Mouse (Mus musculus): ENCODE data around the gene Clcnkb.

DNA sequence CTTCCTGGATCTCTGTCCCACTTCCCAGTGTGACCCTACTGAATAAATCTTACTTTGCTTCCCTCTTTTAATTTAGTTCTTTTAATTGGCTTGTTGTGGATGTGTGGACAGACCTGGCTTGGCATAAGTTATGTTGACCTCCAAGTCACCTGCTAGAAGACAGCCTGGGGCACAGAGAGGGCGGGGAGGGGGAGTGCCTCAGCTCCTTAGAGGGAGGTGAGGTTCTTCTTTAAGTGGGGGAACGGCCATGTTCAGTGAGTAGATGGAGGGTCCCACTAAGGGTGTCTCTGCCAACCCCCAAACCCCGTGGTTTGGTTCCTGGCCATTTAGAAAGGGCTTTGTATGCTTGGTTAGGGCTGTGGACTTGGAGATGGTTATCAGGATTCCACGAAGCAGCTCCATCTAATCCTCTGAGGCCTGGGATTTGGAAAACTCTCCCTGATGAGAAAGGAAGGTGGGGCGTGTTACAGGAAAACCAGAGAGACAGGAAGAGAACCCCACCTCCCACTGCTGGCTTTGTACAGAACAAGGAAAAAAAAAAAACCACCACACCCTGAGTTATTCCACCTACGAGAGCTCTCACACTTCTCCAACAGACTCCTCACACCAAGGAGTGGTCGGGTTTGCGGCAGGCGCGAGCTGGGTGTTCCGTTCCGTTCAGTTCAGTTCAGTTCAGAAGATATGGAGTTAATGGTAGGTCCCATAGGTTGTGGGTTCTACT lies 23.4 kb upstream of the Clcnkb start:
- TF ChIP-seq CTCF (IDR thresholded peaks at IDR 0.05; ENCODE audit: borderline replicate concordance, extremely low read depth, insufficient read depth, insufficient read length), result no peak
- TF ChIP-seq POLR2A (IDR thresholded peaks at IDR 0.05; ENCODE audit: borderline replicate concordance, extremely low read depth, insufficient read depth, insufficient read length, poor library complexity, severe bottlenecking), result no peak

Data from brain, embryonic 14.5 days (tissue).